Mouse (Mus musculus) left cerebral cortex, postnatal 25 days (tissue): ENCODE measurements around the gene Plekhg2. TPM values are rescaled to one million over a fixed set of nuclear protein-coding genes. Genes with fewer than 3 reads are reported as not detected.
"Not testable (repeated sequence)": the region's sequence is repeated elsewhere in the genome, so short reads cannot be mapped to it uniquely, and the experiment has no call there.

ENCODE experiments used
- DNase-seq, 2 experiments: peaks; one replicate each; pipeline ENCODE4 v3.0.0; 2022; ENCODE audit warnings: low spot score in 2 of 2, mixed read lengths in 1 of 2
- intact Hi-C: fragments of 180-260 bp; cut with DNase I; formaldehyde crosslinking; loops from one replicate; pipeline ENCODE4 v1.15.1; 2025
- total RNA-seq, 2 experiments: library from RNA; stranded (reverse); gene quantifications; 2 replicates each; pipeline ENCODE4 v1.2.3; 2021

Plekhg2 gene
- total RNA-seq, result 1 to 10 TPM; 5.0 to 6.7 TPM

GRCm38 (mm10) chr7:28372251-28373108 is at the start of gene Plekhg2:
Gene Plekhg2, minus strand, starts transcription at chr7:28372599.
- intact Hi-C loops, result loop anchor here (1.0 to 2.0 kb wide), 2 partner anchors 14 to 22 kb away; partner anchors contain the start of gene Rps16
- DNase-seq, result peak; percentile 95 to 98

GRCm38 (mm10) chr7:28419416-28419815 is 47.0 kb upstream of the Plekhg2 start:
- DNase-seq, result no peak

GRCm38 (mm10) chr7:28418096-28418670 is 45.8 kb upstream of the Plekhg2 start:
- peak in 1 of 2 experiments; percentile 40 for DNase-seq
- intact Hi-C loops, result no loop called here

More at GRCm38 (mm10) chr7:28419416-28419815, 47.0 kb upstream of the Plekhg2 start:
- intact Hi-C loops, result no loop called here

GRCm38 (mm10) chr7:28417368-28417767 is 45.0 kb upstream of the Plekhg2 start:
- no peak for DNase-seq
- intact Hi-C loops, result no loop called here

- intact Hi-C loops, result no loop called here
- DNase-seq, result no peak
Observed at GRCm38 (mm10) chr7:28412826-28413225, 40.4 kb upstream of the Plekhg2 start.

- DNase-seq, result no peak
- intact Hi-C loops, result no loop called here
Observed at GRCm38 (mm10) chr7:28410841-28411475, 38.6 kb upstream of the Plekhg2 start.

GRCm38 (mm10) chr7:28401942-28402341 is 29.5 kb upstream of the Plekhg2 start:
- no peak for DNase-seq
- intact Hi-C loops, result no loop called here

- intact Hi-C loops, result no loop called here
- DNase-seq, result no peak
Observed at GRCm38 (mm10) chr7:28401030-28401429, 28.6 kb upstream of the Plekhg2 start.

- DNase-seq, result no peak
- intact Hi-C loops, result no loop called here
Observed at GRCm38 (mm10) chr7:28398696-28399340, 26.4 kb upstream of the Plekhg2 start.

GRCm38 (mm10) chr7:28398000-28398399 is 25.6 kb upstream of the Plekhg2 start:
- DNase-seq, result peak; percentile 20 to 45
- intact Hi-C loops, result no loop called here

- intact Hi-C loops, result no loop called here
Observed at GRCm38 (mm10) chr7:28395425-28395824, 23.0 kb upstream of the Plekhg2 start.

GRCm38 (mm10) chr7:28393272-28393951 is 21.0 kb upstream of the Plekhg2 start:
- intact Hi-C loops, result no loop called here
- DNase-seq, result no peak

More at GRCm38 (mm10) chr7:28395425-28395824, 23.0 kb upstream of the Plekhg2 start:
- no peak for DNase-seq

- intact Hi-C loops, result no loop called here
- peak; percentile 95 to 100 for DNase-seq
Observed at GRCm38 (mm10) chr7:28392429-28393271, 20.3 kb upstream of the Plekhg2 start, which contains the start of the genes Med29 and Paf1. Gene Med29, minus strand, starts transcription at chr7:28392708. Gene Paf1, plus strand, starts transcription at chr7:28392951.

GRCm38 (mm10) chr7:28390331-28390730 is 17.9 kb upstream of the Plekhg2 start:
- no peak for DNase-seq
- intact Hi-C loops, result no loop called here

- intact Hi-C loops, result loop anchor here (5.0 kb wide), 1 partner anchor 75 kb away; the partner anchor contains the start of gene Timm50
Observed at GRCm38 (mm10) chr7:28387384-28387783, 15.0 kb upstream of the Plekhg2 start.

GRCm38 (mm10) chr7:28386877-28387276 is 14.5 kb upstream of the Plekhg2 start:
- intact Hi-C loops, result loop anchor here (1.0 to 5.0 kb wide), 2 partner anchors 14 to 75 kb away; partner anchors contain the start of gene Timm50
- not testable (repeated sequence) for DNase-seq

More at GRCm38 (mm10) chr7:28387384-28387783, 15.0 kb upstream of the Plekhg2 start:
- DNase-seq, result not testable (repeated sequence)

- DNase-seq, result peak; percentile 74 to 79
- intact Hi-C loops, result loop anchor here (1.0 to 5.0 kb wide), 2 partner anchors 13 to 74 kb away; partner anchors contain the start of gene Timm50
Observed at GRCm38 (mm10) chr7:28386462-28386861, 14.1 kb upstream of the Plekhg2 start.

- intact Hi-C loops, result loop anchor here (1.0 to 5.0 kb wide), 2 partner anchors 13 to 74 kb away; partner anchors contain the start of gene Timm50
- peak in 1 of 2 experiments; percentile 56 for DNase-seq
Observed at GRCm38 (mm10) chr7:28386007-28386406, 13.6 kb upstream of the Plekhg2 start.
